Mouse (Mus musculus): ENCODE measurements around the gene Ormdl2.

DNA sequence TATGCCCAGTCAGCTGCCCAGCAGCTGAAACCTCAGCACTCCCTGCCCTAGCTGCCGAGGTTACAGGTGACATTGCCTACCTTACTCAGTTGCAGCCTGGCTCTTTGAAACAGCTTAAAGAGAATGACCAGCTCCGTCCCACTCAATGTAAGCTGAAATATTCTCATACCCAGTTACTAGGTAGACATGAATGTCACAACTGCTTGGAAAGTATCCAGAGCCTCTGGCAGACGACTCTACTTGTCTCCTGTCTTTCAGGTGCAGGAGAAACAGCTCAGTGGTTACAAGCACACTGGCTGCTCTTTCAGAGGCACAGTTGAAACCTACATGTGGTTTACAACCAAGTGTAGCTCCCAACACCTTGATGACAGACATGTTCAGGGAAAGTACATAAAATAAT is 48.9 kb upstream of the Ormdl2 start:
- TF ChIP-seq CEBPB (IDR thresholded peaks at IDR 0.05; ENCODE audit: low read depth): no peak
- no peak for TF ChIP-seq CTCF (IDR thresholded peaks at IDR 0.05; ENCODE audit: control insufficient read depth, insufficient read depth, insufficient read length)
